Mouse (Mus musculus) NIH3T3 (cell line): ENCODE results near the gene 1700092M07Rik.
A peak's percentile ranks its signal among the peaks of the same experiment; 100 is the strongest.
"Not testable (repeated sequence)": the region's sequence is repeated elsewhere in the genome, so short reads cannot be mapped to it uniquely, and the experiment has no call there.

Source experiments
- DNase-seq: peaks from one replicate; pipeline ENCODE4 v3.0.0-alpha.2; 2012; ENCODE audit warnings: low read depth

Gene 1700092M07Rik

GRCm38 (mm10) chr19:8716767-8717475 lies 23.6 kb upstream of the 1700092M07Rik start:
- no peak for DNase-seq

- DNase-seq: peak; percentile 90
Measured at GRCm38 (mm10) chr19:8718357-8718756, 22.2 kb upstream of the 1700092M07Rik start.

- DNase-seq: not testable (repeated sequence)
Measured at GRCm38 (mm10) chr19:8719037-8719436, 21.5 kb upstream of the 1700092M07Rik start.

- no peak for DNase-seq
Measured at GRCm38 (mm10) chr19:8721378-8721777, 19.1 kb upstream of the 1700092M07Rik start.

- DNase-seq: no peak
Measured at GRCm38 (mm10) chr19:8722021-8722420, 18.5 kb upstream of the 1700092M07Rik start.

GRCm38 (mm10) chr19:8722559-8722906 lies 18.0 kb upstream of the 1700092M07Rik start:
- no peak for DNase-seq

GRCm38 (mm10) chr19:8722907-8723573 lies 17.5 kb upstream of the 1700092M07Rik start, which contains the start of gene Slc3a2:
Gene Slc3a2, minus strand, starts transcription at chr19:8723369.
- peak; percentile 99 for DNase-seq

- DNase-seq: peak; percentile 44
Measured at GRCm38 (mm10) chr19:8723574-8724346, 16.8 kb upstream of the 1700092M07Rik start.

GRCm38 (mm10) chr19:8724392-8724791 lies 16.1 kb upstream of the 1700092M07Rik start:
- DNase-seq: no peak

- no peak for DNase-seq
Measured at GRCm38 (mm10) chr19:8725081-8725613, 15.4 kb upstream of the 1700092M07Rik start.

- peak; percentile 40 for DNase-seq
Measured at GRCm38 (mm10) chr19:8726609-8727390, 13.7 kb upstream of the 1700092M07Rik start.

GRCm38 (mm10) chr19:8727495-8728114 lies 12.9 kb upstream of the 1700092M07Rik start:
- no peak for DNase-seq

- not testable (repeated sequence) for DNase-seq
Measured at GRCm38 (mm10) chr19:8728335-8729099, 12.0 kb upstream of the 1700092M07Rik start.

GRCm38 (mm10) chr19:8734334-8734733 lies 6.2 kb upstream of the 1700092M07Rik start:
- DNase-seq: no peak

- DNase-seq: peak; percentile 98
Measured at GRCm38 (mm10) chr19:8735389-8736159, 4.9 kb upstream of the 1700092M07Rik start, which contains the start of gene Wdr74. Gene Wdr74, plus strand, starts transcription at chr19:8735827.

- no peak for DNase-seq
Measured at GRCm38 (mm10) chr19:8736160-8736467, 4.4 kb upstream of the 1700092M07Rik start.

- no peak for DNase-seq
Measured at GRCm38 (mm10) chr19:8738911-8739310, 1.6 kb upstream of the 1700092M07Rik start.

- DNase-seq: no peak
Measured at GRCm38 (mm10) chr19:8739646-8740045, 872 bp upstream of the 1700092M07Rik start.

- DNase-seq: peak; percentile 99
Measured at GRCm38 (mm10) chr19:8741243-8741869, 838 bp downstream of the 1700092M07Rik start, which contains the start of gene Stx5a. Gene Stx5a, plus strand, starts transcription at chr19:8741413.
